Mouse (Mus musculus): ENCODE data around the gene Slc22a23. TPM values are rescaled to one million over a fixed set of nuclear protein-coding genes. Genes with fewer than 3 reads are reported as not detected.

The Slc22a23 gene
- polyA plus RNA-seq, 1 experiment from 2014 or later = 16.5 TPM

DNA sequence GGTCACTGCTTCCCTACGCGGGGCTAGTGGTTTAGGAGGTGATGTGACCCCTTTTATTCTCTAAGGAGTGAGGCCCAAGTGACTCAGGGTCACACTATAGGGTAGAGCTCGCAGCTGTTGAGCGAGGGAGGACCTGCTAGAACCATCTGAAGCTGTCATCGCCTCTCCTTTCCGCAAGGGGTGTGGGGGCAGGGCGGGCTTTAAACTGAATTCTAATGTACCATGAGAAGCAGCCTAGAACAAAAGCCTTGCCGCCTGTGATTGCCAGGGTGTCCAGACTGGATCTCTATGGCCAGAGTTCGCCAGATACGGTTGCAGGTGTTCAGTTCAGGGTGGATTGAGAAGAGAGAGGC lies 213.3 kb downstream of the Slc22a23 start:
- Histone ChIP-seq H3K36me3 (no peaks in the 10 kb centered on the region), H3K27me3 (no peaks in the 10 kb centered on the region), H3K9ac (peak overlapping the region; percentile 99), H3K9me3 (no peaks in the 10 kb centered on the region), H3K4me3 (peak overlapping the region; percentile 89), H3K4me2 (peak overlapping the region; percentile 85), H3K4me1 (replicated peaks) (peaks cover 37% of the 10 kb centered on the region), H3K27ac (replicated peaks) (peak overlapping the region; percentile 99)
- ATAC-seq (ENCODE audit: low FRiP score, low read depth) = peak; percentile 25
- under 1% methylated on average over 10 of the region's 10 CpGs for WGBS

DNA sequence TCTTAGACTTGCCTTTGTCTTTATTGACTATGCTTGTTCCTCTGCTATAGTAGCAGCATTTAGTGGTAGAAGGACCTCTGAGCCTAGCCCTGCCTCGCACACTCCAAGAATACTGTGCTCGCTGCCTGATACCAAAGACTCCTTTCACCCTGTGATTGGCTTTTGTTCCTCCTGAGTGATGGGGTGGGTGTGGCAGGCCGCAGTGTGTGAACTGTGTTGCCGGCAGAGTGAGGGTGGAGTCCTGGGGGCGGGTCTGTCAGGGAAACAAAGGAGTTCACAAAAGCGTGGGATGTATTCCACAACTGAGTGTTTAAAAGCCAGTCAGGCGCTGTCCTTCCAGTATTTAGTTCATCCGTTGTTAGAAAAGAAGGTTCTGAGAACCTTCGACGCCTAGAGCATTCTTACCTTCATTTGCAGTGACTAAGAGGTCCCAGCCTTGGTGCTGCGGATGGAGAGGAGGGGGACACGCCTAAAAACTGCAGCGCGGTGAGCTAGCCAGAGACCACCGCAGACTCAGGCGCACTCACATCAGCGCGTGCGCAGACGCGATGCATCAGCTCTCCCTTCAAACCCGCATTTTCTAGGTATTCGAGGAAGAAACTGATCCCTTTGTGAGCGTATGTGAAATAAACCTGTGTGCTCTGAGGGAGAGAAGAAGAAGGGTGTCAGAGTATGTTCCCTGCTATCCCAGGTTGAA lies 213.8 kb downstream of the Slc22a23 start:
- Histone ChIP-seq H3K27me3 (no peaks in the 10 kb centered on the region), H3K9me3 (no peaks in the 10 kb centered on the region), H3K9ac (peak overlapping the region; percentile 99), H3K4me1 (replicated peaks) (peaks cover 32% of the 10 kb centered on the region), H3K4me2 (peak overlapping the region; percentile 85), H3K4me3 (peak overlapping the region; percentile 89), H3K27ac (replicated peaks) (peak overlapping the region; percentile 99), H3K36me3 (no peaks in the 10 kb centered on the region)
- peak; percentile 72 for ATAC-seq (ENCODE audit: low FRiP score, low read depth)
- WGBS = under 1% methylated on average over 24 of the region's 24 CpGs

DNA sequence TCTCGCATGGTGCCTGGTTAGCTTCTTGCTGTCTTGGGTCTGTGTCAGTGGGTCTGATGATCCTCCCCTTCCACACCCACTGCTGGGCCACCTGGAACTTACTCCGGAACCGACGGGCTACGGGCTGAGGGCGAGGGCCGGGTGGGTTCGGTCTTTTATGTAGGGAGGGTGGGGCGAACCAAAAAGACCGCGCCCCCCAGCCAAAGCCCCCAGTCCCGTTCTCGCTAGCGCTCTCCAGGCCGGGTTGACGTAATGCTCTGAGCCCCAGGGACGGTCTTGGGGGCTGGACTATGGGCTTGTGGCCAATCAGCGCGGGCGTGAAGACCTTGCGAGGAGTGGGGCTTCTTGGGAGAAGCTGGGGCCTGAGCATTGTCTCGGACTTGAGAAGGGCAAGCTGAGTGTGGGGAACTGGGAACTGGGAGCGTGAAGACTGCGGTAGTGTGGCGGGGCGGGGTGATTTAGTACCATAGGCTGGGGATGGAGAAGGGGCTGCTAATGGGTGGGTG lies 214.7 kb downstream of the Slc22a23 start, which contains the start of gene Tubb2b:
Tubb2b (minus strand) TSS at position 241 of the 506 bp plus-strand sequence.
- Histone ChIP-seq H3K4me3 (peak within 1 kb of the TSS; percentile 89), H3K27ac (replicated peaks) (peak within 1 kb of the TSS; percentile 99), H3K9ac (peak within 1 kb of the TSS; percentile 99), H3K27me3 (no peaks in the 10 kb centered on the region), H3K36me3 (0 out of 2 replicates have a peak, but pooled peaks cover 3% of the 10 kb centered on the region), H3K4me1 (replicated peaks) (peaks cover 32% of the 10 kb centered on the region), H3K9me3 (no peaks in the 10 kb centered on the region), H3K4me2 (peak within 1 kb of the TSS; percentile 85)
- peak; percentile 95 for ATAC-seq (ENCODE audit: low FRiP score, low read depth)
- WGBS = under 1% methylated on average over 26 of the region's 26 CpGs

DNA sequence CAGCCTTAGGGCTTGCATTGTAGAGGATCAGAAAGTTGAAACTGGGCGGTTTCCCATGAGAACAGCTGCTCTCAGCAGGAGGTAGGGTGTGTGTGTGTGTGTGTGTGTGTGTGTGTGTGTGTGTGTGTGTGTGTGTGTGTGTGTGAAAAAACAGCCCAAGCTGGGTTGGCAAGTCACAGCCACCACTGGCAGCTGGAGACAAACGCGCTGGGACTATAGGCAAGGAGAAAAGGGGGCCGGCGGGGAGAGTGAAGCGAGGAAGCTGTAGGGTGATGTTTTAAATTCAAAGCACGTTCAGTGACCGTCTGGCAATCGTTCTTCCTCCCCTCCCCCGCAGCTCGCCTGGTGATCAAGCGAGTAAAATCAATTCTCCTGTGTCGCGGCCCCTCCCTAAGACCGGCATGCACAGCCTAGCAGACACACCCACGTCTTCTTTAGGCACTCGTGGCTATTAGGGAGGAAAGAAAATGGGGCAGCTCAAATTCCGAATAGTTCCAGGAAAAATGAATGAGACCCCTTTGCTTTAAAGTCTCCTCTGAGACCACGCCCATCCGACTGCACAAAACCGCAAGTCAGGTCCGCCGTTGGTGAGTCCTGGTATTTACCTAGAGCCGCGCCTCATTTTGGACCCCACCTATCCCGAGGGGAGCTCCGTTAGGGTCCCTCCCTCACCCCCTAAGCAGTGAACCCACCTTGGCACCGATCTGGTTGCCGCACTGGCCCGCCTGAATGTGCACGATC lies 215.3 kb downstream of the Slc22a23 start:
- Histone ChIP-seq H3K36me3 (0 out of 2 replicates have a peak, but pooled peaks cover 9% of the 10 kb centered on the region), H3K4me3 (peak overlapping the region; percentile 89), H3K9ac (peak overlapping the region; percentile 99), H3K9me3 (no peaks in the 10 kb centered on the region), H3K27me3 (no peaks in the 10 kb centered on the region), H3K4me1 (replicated peaks) (peaks cover 32% of the 10 kb centered on the region), H3K27ac (replicated peaks) (peak overlapping the region; percentile 99), H3K4me2 (peak overlapping the region; percentile 85)
- under 1% methylated on average over 31 of the region's 31 CpGs for WGBS
- no peak for ATAC-seq (ENCODE audit: low FRiP score, low read depth)

Other genes with a start within 250 kb of the Slc22a23 start
- 939 and 1,019 TPM in 2 replicates for gene Tubb2b, start 214.7 kb downstream of the Slc22a23 start, polyA plus RNA-seq (2015; fragmentation: Nextera tagmentation; extraction: Ambion mirVana)
- gene Psmg4, start 182.2 kb downstream of the Slc22a23 start, polyA plus RNA-seq (2015; fragmentation: Nextera tagmentation; extraction: Ambion mirVana) = 78.1 and 82.6 TPM in 2 replicates